Comparison of ENCODE assay signal across 13 mouse cellular contexts in genomic region chr2:93174159-93174558, GRCm38 (mm10). TPM values are rescaled to one million over a fixed set of nuclear protein-coding genes. Genes with fewer than 3 reads are reported as not detected.
A peak's percentile ranks its signal among the peaks of the same experiment; 100 is the strongest.
DNase-seq lines count a peak whose midpoint lies in the region; ATAC-seq lines count a peak whose summit lies in the region.
"Had no signal": no experiment of that assay in that cellular context is flagged by ENCODE, and none has a peak within 500 bp of the region (broad histone marks: within the 10 kb centered on the region; RNA-seq: fewer than 3 reads in every experiment).

No protein-coding gene starts in this region.

- H3K36me3 ChIP-seq in heart, embryonic 16.5 days (ENCODE audit: control insufficient read depth, insufficient read depth) = no peaks in the 10 kb centered on the region
- H3K36me3 ChIP-seq in neural tube, embryonic 11.5 days (ENCODE audit: control insufficient read depth, insufficient read depth, low read length) = no peaks in the 10 kb centered on the region
- H3K36me3 ChIP-seq in neural tube, embryonic 15.5 days = no peaks in the 10 kb centered on the region
- H3K36me3 ChIP-seq in limb, embryonic 10.5 days = no peaks in the 10 kb centered on the region

- H3K4me2 ChIP-seq in heart, embryonic 16.5 days (ENCODE audit: low read depth, low read length) = no peak overlapping the region
- H3K4me2 ChIP-seq in neural tube, embryonic 11.5 days (ENCODE audit: low read depth) = no peak overlapping the region
- H3K4me2 ChIP-seq in neural tube, embryonic 15.5 days = no peak overlapping the region

- no peak for DNase-seq in heart, postnatal 14 days
- DNase-seq in neural tube, embryonic 11.5 days (ENCODE audit: low spot score) = no peak
- DNase-seq in limb, embryonic 10.5 days (ENCODE audit: low spot score) = no peak
- DNase-seq in layer of hippocampus, adult 18-20 months (ENCODE audit: low spot score in 2 of 2) = no peak
- DNase-seq in MN1 (ENCODE audit: low spot score) = no peak
- DNase-seq: cerebellum, adult 8-10 months; heart, adult 11 months; heart, postnatal 4 days; layer of hippocampus, adult 9-11 months had no signal

- peaks cover 12% of the 10 kb centered on the region for H3K4me1 ChIP-seq in heart, embryonic 16.5 days (ENCODE audit: control insufficient read depth, insufficient read depth, low read length)
- H3K4me1 ChIP-seq in neural tube, embryonic 11.5 days (ENCODE audit: control insufficient read depth, insufficient read depth, low read length) = peaks cover 36% of the 10 kb centered on the region
- H3K4me1 ChIP-seq in neural tube, embryonic 15.5 days = peaks cover 64% of the 10 kb centered on the region
- H3K4me1 ChIP-seq in limb, embryonic 10.5 days = peaks cover 42% of the 10 kb centered on the region

- peaks cover 13% of the 10 kb centered on the region for H3K27me3 ChIP-seq in heart, embryonic 16.5 days (ENCODE audit: control insufficient read depth, insufficient read depth, low read length)
- H3K27me3 ChIP-seq in neural tube, embryonic 11.5 days (ENCODE audit: control insufficient read depth, insufficient read depth, low read length) = no peaks in the 10 kb centered on the region
- 0 out of 2 replicates have a peak, but pooled peaks cover 2% of the 10 kb centered on the region for H3K27me3 ChIP-seq in neural tube, embryonic 15.5 days (replicated peaks)
- H3K27me3 ChIP-seq in limb, embryonic 10.5 days (ENCODE audit: low read depth, poor library complexity, severe bottlenecking) = peaks cover 72% of the 10 kb centered on the region

- WGBS in heart, embryonic 16.5 days = 33% methylated on average over 5 of the region's 5 CpGs
- WGBS in neural tube, embryonic 11.5 days = 14% methylated on average over 5 of the region's 5 CpGs
- WGBS in neural tube, embryonic 15.5 days = 22% methylated on average over 5 of the region's 5 CpGs
- 27% methylated on average over 5 of the region's 5 CpGs for WGBS in limb, embryonic 10.5 days

- H3K9ac ChIP-seq in heart, embryonic 16.5 days (ENCODE audit: low read length) = peak overlapping the region; percentile 23; the same call in 1 of the 2 replicates
- no peak overlapping the region for H3K9ac ChIP-seq in neural tube, embryonic 11.5 days (ENCODE audit: low read length)
- no peak overlapping the region for H3K9ac ChIP-seq in neural tube, embryonic 15.5 days (replicated peaks)

- H3K4me3 ChIP-seq in heart, embryonic 16.5 days (ENCODE audit: low read length) = no peak overlapping the region
- no peak overlapping the region for H3K4me3 ChIP-seq in neural tube, embryonic 11.5 days (ENCODE audit: low read depth, low read length)
- H3K4me3 ChIP-seq in neural tube, embryonic 15.5 days (replicated peaks) = no peak overlapping the region
- no peak overlapping the region for H3K4me3 ChIP-seq in limb, embryonic 10.5 days

- intact Hi-C loops in heart, postnatal 14 days (cut with DNase I) = no loop called here

- no peaks in the 10 kb centered on the region for H3K9me3 ChIP-seq in heart, embryonic 16.5 days (replicated peaks; ENCODE audit: control insufficient read depth, low read length)
- H3K9me3 ChIP-seq in neural tube, embryonic 11.5 days (ENCODE audit: control insufficient read depth, low read length) = no peaks in the 10 kb centered on the region
- H3K9me3 ChIP-seq in neural tube, embryonic 15.5 days (replicated peaks) = no peaks in the 10 kb centered on the region
- H3K9me3 ChIP-seq in limb, embryonic 10.5 days (replicated peaks) = no peaks in the 10 kb centered on the region

- H3K27ac ChIP-seq in heart, embryonic 16.5 days (ENCODE audit: low read length) = no peak overlapping the region
- H3K27ac ChIP-seq in neural tube, embryonic 11.5 days (ENCODE audit: low read depth, low read length) = peak overlapping the region; percentile 6; the same call in 1 of the 2 replicates
- H3K27ac ChIP-seq in neural tube, embryonic 15.5 days (replicated peaks) = no peak overlapping the region
- peak overlapping the region; percentile 23; the same call in 1 of the 2 replicates for H3K27ac ChIP-seq in limb, embryonic 10.5 days
- H3K27ac ChIP-seq: macrophage had no signal

- ATAC-seq in heart, embryonic 16.5 days (replicated peaks; ENCODE audit: extremely low read depth, insufficient read depth, low FRiP score) = no peak
- peak; percentile 28; the same call in 1 of the 2 replicates for ATAC-seq in neural tube, embryonic 11.5 days (ENCODE audit: insufficient read depth, low FRiP score, low TSS enrichment)
- no peak for ATAC-seq in neural tube, embryonic 15.5 days (ENCODE audit: low FRiP score)
- ATAC-seq: activated CD4-positive, CD25-positive, alpha-beta regulatory T cell, adult 4 months had no signal

RNA-seq across cellular contexts. Expression of gene Trp53i11, which starts 13.2 kb away (rescaled TPM):
- polyA plus RNA-seq in heart, embryonic 16.5 days (2015; fragmentation: Nextera tagmentation; extraction: Ambion mirVana) = 28.3 and 38.6 TPM in 2 replicates
- total RNA-seq in heart, postnatal 14 days (2021) = 10 to 100 TPM; 67.8 to 68.8 TPM
- polyA plus RNA-seq in neural tube, embryonic 11.5 days (2014; fragmentation: Nextera tagmentation; extraction: Ambion mirVana) = 228 and 261 TPM in 2 replicates
- polyA plus RNA-seq in neural tube, embryonic 15.5 days (2015; fragmentation: Nextera tagmentation; extraction: Ambion mirVana) = 55.6 and 67.3 TPM in 2 replicates
- 17.5 and 25.2 TPM in 2 replicates for polyA plus RNA-seq in limb, embryonic 10.5 days (2016; fragmentation: Nextera tagmentation; extraction: Ambion mirVana)
- 10 to 100 TPM; 74.8 to 94.2 TPM for total RNA-seq in layer of hippocampus, adult 18-20 months (2021)

Comparison
In these comparisons a context has a peak if more than half of its experiments do, and no peak if none do; other contexts are left out.
1. H3K27ac ChIP-seq: peak in neural tube, embryonic 11.5 days (single experiment) and limb, embryonic 10.5 days (single experiment); none in heart, embryonic 16.5 days (single experiment) and neural tube, embryonic 15.5 days (single experiment).